Mouse (Mus musculus) kidney, postnatal 0 days (tissue): ENCODE measurements around the gene Pdgfra. TPM values are rescaled to one million over a fixed set of nuclear protein-coding genes. Genes with fewer than 3 reads are reported as not detected.

Experiments used
- ATAC-seq: fragments of 200-750 bp; cut with Nextera tagmentation; replicated peaks from 2 replicates; pipeline ENCODE4 v1.8.0; 2017; ENCODE audit warnings: low read depth, moderate number of reproducible peaks, moderate TSS enrichment, moderate library complexity; ENCODE audit not compliant: low FRiP score
- DNase-seq: peaks from one replicate; pipeline ENCODE4 v3.0.0-alpha.2; 2016; ENCODE audit warnings: low spot score
- H3K27ac ChIP-seq: fragments of 300-500 bp; sonication (generic); 2 replicates; pipeline ENCODE4 v1.5.1; 2014; ENCODE audit warnings: mild to moderate bottlenecking
- H3K27me3 ChIP-seq: fragments of 300-500 bp; sonication (generic); 2 replicates; pipeline ENCODE4 v1.6.1; 2014; ENCODE audit warnings: low read length, mixed read lengths; ENCODE audit not compliant: insufficient read depth
- H3K36me3 ChIP-seq: fragments of 300-500 bp; sonication (generic); 2 replicates; pipeline ENCODE4 v1.6.1; 2014; ENCODE audit warnings: low read length, mixed read lengths; ENCODE audit not compliant: insufficient read depth
- H3K4me1 ChIP-seq: fragments of 300-500 bp; sonication (generic); replicated peaks from 2 replicates; pipeline ENCODE4 v1.6.1; 2014; ENCODE audit warnings: antibody characterized with exemption, low read length, mixed read lengths; ENCODE audit not compliant: insufficient read depth
- H3K4me2 ChIP-seq: fragments of 300-500 bp; sonication (generic); 2 replicates; pipeline ENCODE4 v1.6.1; 2014; ENCODE audit warnings: mild to moderate bottlenecking, low read length, moderate library complexity, mixed read lengths
- H3K4me3 ChIP-seq: fragments of 300-500 bp; sonication (generic); replicated peaks from 2 replicates; pipeline ENCODE4 v1.5.1; 2014; ENCODE audit warnings: low read depth, low read length
- H3K9ac ChIP-seq: fragments of 300-500 bp; sonication (generic); 2 replicates; pipeline ENCODE4 v1.6.1; 2014; ENCODE audit warnings: low read depth, low read length
- H3K9me3 ChIP-seq: fragments of 300-500 bp; sonication (generic); replicated peaks from 2 replicates; pipeline ENCODE4 v1.6.1; 2016; ENCODE audit warnings: low read length, inconsistent platforms, mixed read lengths
- CTCF ChIP-seq: IDR thresholded peaks from 2 replicates; pipeline ENCODE4 v1.5.1; 2016; ENCODE audit warnings: antibody characterized with exemption, low read depth, mild to moderate bottlenecking, moderate library complexity
- WGBS: fragments of 180-500 bp; shearing (Covaris S2); extraction: QIAGEN DNeasy Blood & Tissue Kit; methylation state at CpG from one replicate; pipeline ENCODE4 v1.1.7; 2014; 5-methylcytosine and 5-hydroxymethylcytosine counted together
- polyA plus RNA-seq: library from polyadenylated mRNA; unstranded; fragments of >200 nt; fragmentation: Nextera tagmentation; extraction: Ambion mirVana; gene quantifications from 2 replicates; pipeline ENCODE4 v1.2.1, GENCODE M21; 2015

Gene Pdgfra
- polyA plus RNA-seq, 1 experiment from 2014 or later: 23.8 TPM

DNA sequence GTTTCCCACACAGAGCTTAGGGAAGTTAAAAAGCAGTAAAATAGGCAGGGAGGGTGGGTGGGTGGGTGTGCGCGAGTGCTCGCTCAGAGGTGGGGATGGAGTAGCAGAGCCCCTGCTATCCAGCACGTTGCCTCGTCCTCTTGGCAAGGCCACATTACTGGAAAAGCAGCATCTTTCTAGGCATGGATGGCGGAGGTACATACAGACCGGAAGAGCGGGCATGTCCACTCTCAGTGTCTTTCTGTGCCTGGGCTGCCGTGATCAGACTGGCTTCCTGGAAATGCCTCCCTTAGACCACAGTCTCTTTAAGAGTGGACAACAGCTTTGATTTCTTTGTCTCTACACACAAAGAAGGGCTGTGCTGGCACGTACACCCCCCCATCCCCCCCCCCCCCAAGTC is 27.2 kb downstream of the Pdgfra start:
- ATAC-seq (no peak), DNase-seq (no peak)
- Histone ChIP-seq H3K27ac (no peak overlapping the region), H3K4me3 (no peak overlapping the region), H3K4me2 (no peak overlapping the region), H3K9me3 (no peaks in the 10 kb centered on the region), H3K36me3 (no peaks in the 10 kb centered on the region; the same call in 1 of the 2 replicates), H3K9ac (no peak overlapping the region), H3K27me3 (no peaks in the 10 kb centered on the region), H3K4me1 (no peaks in the 10 kb centered on the region)
- no peak for TF ChIP-seq CTCF
- 82% methylated on average over 10 of the region's 10 CpGs for WGBS

DNA sequence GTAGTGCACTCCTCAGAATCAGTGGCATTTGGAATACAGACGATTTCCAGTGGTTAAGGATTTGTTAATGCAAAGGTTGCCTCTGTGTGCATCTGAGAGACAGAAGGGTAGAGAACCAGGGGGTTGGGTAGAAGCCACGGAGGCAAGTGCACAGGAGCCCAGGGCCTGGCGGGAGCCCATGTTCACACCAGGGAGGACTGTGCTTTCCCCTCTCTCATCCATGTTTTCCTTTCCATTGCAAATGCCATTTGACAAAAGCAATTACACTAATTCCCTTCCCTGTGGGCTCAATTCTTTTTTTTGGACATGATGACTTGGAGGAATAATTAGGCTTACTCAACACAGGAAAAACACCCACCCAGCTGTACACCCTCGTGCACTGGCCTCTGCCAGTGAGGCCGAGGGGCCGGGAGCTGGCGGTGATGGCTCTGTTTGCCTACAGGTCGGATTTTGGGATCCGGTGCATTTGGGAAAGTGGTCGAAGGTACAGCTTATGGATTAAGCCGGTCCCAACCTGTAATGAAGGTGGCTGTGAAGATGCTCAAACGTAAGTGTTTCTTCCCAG is 27.7 kb downstream of the Pdgfra start:
- no peak overlapping the region for H3K4me2 ChIP-seq
- 89% methylated on average over 12 of the region's 12 CpGs for WGBS

DNA sequence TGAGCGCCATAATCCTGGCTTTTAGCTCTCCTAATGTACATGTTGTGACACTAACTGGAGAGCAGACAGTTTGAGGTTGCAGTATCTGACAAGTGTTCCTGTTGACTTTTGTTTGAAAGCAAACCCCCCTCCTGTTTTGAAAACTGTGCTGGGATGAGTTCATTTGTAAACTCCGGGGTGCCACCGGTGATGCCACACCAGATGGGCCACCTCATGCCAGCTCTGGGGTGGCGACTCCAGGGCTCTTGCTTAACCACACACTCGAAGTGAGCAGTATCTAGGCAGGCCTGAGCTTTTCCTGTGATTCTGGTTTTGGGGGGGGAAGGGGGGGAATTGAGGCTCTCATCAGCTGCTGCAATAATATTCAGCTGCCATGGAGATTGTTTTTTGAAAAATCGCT is 31.6 kb downstream of the Pdgfra start:
- no peak overlapping the region for H3K4me2 ChIP-seq
- no peak overlapping the region for H3K27ac ChIP-seq
- H3K9me3 ChIP-seq: no peaks in the 10 kb centered on the region
- no peaks in the 10 kb centered on the region for H3K4me1 ChIP-seq
- ATAC-seq: no peak
- H3K27me3 ChIP-seq: no peaks in the 10 kb centered on the region
- H3K9ac ChIP-seq: no peak overlapping the region
- no peak overlapping the region for H3K4me3 ChIP-seq
- DNase-seq: no peak
- 0 out of 2 replicates have a peak, but pooled peaks cover 2% of the 10 kb centered on the region for H3K36me3 ChIP-seq
- no peak for TF ChIP-seq CTCF
- 81% methylated on average over 6 of the region's 6 CpGs for WGBS

More for the DNA sequence above, 27.7 kb downstream of the Pdgfra start:
- Histone ChIP-seq H3K9me3 (no peaks in the 10 kb centered on the region), H3K4me1 (no peaks in the 10 kb centered on the region), H3K9ac (no peak overlapping the region), H3K27me3 (no peaks in the 10 kb centered on the region), H3K36me3 (no peaks in the 10 kb centered on the region; the same call in 1 of the 2 replicates), H3K27ac (no peak overlapping the region), H3K4me3 (no peak overlapping the region)
- DNase-seq: no peak
- no peak for TF ChIP-seq CTCF
- ATAC-seq: no peak

DNA sequence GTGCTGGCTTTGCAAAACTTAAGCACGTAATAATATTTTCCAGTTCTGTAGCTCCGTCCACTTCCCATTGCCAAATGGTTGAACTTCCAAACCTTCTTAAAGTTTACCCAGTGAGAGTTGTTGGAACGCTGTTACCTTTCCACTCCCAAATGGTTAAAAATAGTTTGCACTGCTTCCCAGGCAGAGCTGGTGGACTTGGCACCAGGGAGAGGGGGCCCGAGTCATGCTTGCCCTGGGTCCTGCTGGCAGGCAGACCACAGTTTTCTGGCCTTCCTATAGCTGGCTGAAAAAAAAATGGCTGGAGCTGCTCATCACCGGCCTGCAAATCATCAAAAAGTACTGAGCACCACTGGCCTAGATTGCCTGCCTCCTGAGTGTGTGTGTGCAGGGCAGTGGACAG is 32.0 kb downstream of the Pdgfra start:
- Histone ChIP-seq H3K27ac (no peak overlapping the region), H3K4me1 (no peaks in the 10 kb centered on the region), H3K4me2 (no peak overlapping the region), H3K9me3 (no peaks in the 10 kb centered on the region), H3K27me3 (no peaks in the 10 kb centered on the region), H3K4me3 (no peak overlapping the region), H3K36me3 (0 out of 2 replicates have a peak, but pooled peaks cover 2% of the 10 kb centered on the region), H3K9ac (no peak overlapping the region)
- 86% methylated on average over 5 of the region's 5 CpGs for WGBS
- no peak for DNase-seq
- no peak for TF ChIP-seq CTCF
- ATAC-seq: no peak

DNA sequence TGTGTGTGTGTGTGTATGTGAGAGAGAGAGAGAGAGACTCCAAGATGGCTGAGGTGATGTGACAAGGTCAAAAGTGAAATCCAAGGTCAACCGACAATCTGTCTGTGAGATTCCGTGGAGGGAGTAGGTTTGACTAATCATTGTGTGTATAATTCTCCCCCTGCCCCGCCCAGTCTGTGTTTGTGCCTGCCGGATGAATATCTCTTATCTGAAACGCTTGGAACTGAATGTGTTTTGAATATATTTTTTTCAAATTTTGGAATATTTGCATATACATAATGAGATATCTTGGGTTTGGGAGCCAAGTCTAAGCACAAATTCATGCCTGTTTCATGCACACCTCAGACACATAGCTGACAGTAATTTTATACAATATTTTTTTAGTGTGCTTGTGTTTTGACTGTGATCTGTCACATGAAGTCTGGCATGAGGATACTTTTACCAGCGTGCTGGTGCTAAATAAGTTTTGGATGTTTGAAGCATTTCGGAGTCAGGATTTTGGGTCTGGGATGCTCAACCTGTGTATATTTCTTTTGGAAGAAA is 32.7 kb downstream of the Pdgfra start:
- Histone ChIP-seq H3K36me3 (0 out of 2 replicates have a peak, but pooled peaks cover 2% of the 10 kb centered on the region), H3K4me2 (no peak overlapping the region), H3K9ac (no peak overlapping the region), H3K27me3 (no peaks in the 10 kb centered on the region), H3K4me3 (no peak overlapping the region), H3K27ac (no peak overlapping the region), H3K4me1 (no peaks in the 10 kb centered on the region), H3K9me3 (no peaks in the 10 kb centered on the region)
- no peak for TF ChIP-seq CTCF
- no peak for ATAC-seq
- 78% methylated on average over 7 of the region's 7 CpGs for WGBS
- no peak for DNase-seq

DNA sequence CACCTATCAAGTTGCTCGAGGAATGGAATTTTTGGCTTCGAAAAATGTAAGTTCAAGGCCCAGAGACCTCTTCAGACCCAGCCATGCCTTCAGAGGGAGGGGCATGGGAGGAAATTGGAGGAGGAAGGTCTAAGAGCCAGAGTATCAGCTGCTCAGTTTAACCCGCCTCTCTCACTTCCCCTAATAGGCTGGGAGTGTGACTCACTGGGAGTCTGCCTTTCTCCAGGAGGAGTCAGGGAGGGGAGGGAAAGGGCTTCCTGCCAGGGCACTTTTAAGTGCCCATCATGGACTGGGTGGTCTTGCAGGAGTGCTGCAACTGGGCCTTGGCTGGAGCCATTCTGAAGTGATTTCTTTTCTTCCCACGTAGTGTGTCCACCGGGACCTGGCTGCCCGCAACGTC is 33.5 kb downstream of the Pdgfra start:
- Histone ChIP-seq H3K9me3 (no peaks in the 10 kb centered on the region), H3K4me2 (no peak overlapping the region), H3K36me3 (0 out of 2 replicates have a peak, but pooled peaks cover 2% of the 10 kb centered on the region), H3K27me3 (no peaks in the 10 kb centered on the region), H3K4me3 (no peak overlapping the region), H3K27ac (no peak overlapping the region), H3K4me1 (no peaks in the 10 kb centered on the region), H3K9ac (no peak overlapping the region)
- ATAC-seq: no peak
- DNase-seq: peak; percentile 41
- 69% methylated on average over 7 of the region's 7 CpGs for WGBS
- no peak for TF ChIP-seq CTCF
